Mouse (Mus musculus) megakaryocyte, embryonic 14.5 days (primary cell): ENCODE results near the gene Ppp4r3a.

ENCODE experiments used
- FLI1 ChIP-seq: IDR thresholded peaks from 2 replicates; pipeline ENCODE4 v1.6.1; 2012; ENCODE audit warnings: low read length, inconsistent platforms, mixed read lengths
- GATA1 ChIP-seq: IDR thresholded peaks from 3 replicates; pipeline ENCODE4 v1.6.1; 2012; ENCODE audit warnings: mixed read lengths, low read length, inconsistent platforms, borderline replicate concordance

- TF ChIP-seq FLI1 (no peak), GATA1 (no peak)
Observed at GRCm38 (mm10) chr12:101026518-101026917, 57.0 kb downstream of the Ppp4r3a start.
